Mouse (Mus musculus): ENCODE measurements around the gene Pabpc1l.
"Not testable (repeated sequence)": the region's sequence is repeated elsewhere in the genome, so short reads cannot be mapped to it uniquely, and the experiment has no call there.

Pabpc1l gene

DNA sequence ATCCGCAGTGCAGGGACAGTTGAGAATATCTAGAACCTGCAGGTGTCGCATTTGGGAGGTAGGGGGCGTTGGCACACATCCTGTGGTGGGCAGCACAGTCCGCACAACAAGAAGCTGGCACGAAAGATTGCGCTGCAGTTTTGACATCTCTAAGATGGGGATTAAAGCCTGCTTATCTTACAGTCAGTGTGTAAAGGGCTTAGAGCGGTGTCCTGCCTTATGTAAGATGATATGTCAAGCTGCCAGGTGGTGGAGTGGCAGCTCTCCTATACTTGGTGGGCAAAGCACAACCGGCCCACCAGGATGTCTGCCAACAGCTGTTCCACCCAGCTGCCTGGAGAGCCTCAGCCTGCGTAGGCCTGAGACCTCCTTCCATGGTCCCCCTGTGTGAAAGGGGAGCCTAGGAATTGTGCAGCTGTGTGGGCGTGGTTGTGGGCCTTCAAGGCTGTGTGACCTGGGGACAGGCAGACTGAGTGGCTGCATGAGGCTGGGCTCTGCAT is 11.3 kb downstream of the Pabpc1l start:
- DNase-seq (ENCODE audit: low spot score in 2 of 2), result no peak

DNA sequence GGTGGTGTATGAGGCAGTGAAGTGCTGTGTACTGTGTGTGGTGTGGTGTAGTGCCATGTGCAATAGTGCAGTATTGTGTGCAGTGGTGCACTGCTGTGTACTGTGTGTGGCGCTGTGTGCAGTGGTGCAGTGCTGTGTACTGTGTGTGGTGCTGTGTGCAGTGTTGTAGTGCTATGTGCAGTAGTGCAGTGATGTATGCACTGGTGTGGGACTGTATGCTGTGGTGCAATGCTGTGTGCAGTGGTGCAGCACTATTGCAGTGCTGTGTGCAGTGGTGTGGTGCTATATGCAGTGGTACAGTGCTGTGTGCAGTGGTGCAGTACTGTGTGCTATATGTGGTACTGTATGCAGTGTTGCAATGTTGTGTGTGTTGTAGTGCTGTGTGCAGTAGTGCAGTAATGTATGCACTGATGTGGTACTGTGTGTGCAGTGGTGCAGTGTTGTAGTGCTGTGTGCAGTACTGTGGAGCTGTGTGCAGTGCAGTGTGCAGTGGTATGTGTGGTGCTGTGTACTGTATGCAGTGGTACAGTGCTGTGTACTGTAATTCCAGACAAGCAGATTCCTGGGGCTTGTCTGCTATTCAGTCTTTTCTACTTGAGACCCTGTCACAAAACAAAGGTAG is 13.3 kb downstream of the Pabpc1l start:
- DNase-seq (ENCODE audit: low spot score in 2 of 2), result no peak

DNA sequence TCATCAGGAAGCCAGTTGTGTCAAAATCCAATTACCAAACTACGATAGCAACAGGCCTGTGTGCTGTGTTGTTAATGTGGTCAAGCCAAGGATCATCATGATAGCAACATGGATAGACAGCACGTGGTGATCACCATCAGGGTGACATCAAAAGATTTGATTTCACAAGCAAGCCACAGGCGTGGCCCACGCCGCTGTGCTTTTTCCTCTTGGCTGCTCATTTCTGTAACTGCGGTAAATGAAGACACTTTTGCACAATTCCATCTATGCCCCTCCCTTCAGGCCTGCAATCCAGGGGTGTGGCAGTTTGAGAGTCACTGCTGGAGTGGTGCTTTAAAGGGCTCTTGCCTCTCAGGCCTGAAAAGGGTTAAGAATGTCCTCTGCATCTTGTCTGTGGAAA is 15.7 kb downstream of the Pabpc1l start:
- DNase-seq (ENCODE audit: low spot score in 2 of 2), result no peak

DNA sequence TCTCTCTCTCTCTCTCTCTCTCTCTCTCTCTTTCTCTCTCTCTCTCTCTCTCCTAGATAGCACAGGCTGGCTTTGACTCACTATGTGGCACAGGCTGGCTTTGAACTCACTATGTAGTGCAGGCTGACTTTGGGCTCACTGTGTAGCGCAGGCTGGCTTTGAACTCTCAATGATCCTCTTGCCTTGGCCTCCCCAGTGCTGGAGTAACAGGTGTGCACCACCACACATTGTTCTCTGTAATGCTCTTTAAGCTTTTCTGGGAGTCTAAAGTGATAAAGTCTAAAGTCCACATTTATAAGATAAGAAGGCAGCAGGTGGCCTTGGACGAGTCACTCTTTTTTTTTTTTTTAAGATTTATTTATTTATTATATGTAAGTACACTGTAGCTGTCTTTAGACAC is 16.3 kb downstream of the Pabpc1l start:
- DNase-seq (ENCODE audit: low spot score in 2 of 2), result no peak

DNA sequence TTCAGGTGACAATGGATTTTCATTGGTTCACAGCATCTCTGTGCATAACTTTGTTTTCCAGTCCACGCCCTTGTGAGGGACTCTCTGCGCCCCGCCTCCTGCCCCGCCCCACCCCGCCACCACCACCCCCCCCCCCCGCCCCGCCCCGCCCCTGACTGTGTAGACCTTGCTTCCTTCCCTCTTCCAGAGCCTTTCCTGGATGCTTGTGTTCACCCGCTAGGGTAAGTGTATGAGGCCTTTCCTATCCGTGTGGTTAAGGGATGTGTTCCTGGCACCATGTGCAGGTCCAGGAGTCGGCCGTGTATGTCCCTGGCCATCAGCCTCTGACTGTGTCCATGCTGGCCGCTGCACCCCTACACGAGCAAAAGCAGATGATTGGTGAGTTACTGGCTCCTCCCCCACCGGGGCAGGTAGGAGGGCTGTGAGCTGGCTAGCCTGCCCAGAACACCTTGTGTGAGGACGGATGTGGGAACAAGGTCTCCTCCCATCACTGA is 22.0 kb downstream of the Pabpc1l start:
- peak in 1 of 2 experiments; percentile 34 for DNase-seq (ENCODE audit: low spot score in 2 of 2)

DNA sequence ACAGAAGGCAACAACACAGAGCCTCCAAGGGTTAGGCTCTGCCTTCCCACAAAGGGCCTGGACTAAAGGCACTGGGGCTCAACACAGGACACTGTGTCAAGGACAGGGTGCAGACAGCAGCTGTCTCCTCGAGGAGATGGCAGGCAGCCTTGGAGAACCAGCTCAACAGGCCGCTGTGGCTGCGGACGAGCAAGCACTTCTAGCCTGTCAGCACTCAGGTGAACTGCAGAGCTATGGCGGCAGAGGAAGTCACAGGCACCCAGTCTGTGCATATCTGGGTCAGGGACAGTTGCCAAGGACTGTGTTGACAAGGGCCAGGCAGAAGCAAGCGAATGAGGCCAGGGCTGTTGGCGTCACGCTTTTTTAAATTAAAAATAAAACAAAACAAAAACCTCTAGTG is 28.5 kb downstream of the Pabpc1l start:
- no peak for DNase-seq (ENCODE audit: low spot score in 2 of 2)

DNA sequence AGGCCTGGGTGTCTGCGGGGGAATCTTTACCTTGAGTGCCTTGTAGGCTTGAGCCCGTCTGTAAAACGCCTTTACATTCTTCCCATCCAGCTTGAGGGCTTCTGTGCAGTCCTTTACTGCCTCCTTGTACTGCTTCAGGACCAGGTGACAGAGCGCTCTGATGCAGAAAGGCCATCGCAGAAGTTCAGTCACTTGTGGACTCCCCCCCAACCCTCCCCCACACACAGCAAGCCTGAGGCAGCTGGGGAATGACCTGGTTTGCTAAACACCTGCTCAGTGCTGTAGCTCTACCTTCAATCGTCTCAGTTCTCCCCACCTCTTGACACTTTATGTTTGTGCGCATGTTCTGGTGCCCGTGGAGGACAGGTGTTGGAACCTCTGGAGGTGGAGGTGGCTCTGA is 29.4 kb downstream of the Pabpc1l start:
- no peak for DNase-seq (ENCODE audit: low spot score in 2 of 2)

DNA sequence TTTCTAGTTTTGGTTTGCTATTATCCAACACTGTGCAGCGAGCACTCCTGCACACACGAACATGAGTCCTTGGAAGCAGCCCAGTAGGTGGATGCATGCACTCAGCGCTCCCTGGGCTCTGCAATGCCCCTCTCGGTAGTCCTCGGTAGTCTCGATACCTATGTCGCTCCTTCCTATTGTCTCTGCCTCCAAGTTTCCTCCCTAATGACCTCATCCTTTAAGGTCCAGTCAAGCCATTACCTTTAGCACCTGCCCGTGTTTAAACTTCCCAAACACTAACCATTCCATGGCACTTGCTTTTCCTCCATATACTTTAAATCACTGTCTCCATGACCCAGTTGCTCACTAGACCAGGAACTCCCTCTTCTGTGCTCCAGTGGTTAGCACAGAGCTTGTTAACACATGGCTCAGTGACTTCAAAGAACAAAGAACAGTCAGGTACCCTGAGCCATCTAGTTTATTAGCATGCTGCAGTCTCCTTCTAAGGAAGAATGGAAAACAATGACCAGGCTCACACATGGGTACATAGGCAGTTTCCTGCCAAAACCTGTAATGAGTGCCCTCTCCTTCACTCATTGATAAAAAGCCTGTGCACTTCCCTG is 34.5 kb downstream of the Pabpc1l start:
- no peak for DNase-seq (ENCODE audit: low spot score in 2 of 2)

DNA sequence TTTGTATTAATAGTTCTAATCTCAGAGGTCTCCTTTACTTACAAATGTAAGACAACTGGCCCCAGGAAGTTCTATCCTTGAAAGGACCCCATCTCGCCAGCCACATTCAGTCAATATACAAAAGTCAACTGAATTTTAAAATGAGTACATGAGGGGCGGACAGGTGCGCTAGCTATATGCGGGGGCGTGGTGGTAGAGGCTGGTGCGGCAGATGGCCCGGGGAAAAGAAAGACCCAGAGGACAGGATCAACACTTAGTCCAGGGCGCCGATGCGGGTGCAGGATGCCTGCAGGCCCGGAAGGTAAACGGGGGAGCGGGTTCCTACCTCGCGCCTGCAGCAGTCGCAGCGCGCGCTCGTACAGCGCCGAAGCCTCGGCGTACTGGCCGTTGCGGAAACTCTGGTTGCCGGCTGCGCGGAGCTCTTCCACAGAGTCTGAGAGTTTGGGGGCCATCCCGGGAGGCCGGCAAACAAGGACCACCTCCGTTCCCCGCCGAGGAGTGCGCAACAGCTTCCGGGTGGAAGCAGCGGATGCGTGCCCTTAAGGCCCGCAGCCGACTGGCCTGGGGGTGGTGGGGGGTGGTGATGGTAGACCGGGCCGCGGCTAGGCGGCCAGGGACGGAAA is 45.0 kb downstream of the Pabpc1l start, which contains the start of gene Stk4:
TSS of gene Stk4 (plus strand) at position 181 of the 623 bp plus-strand sequence.
- DNase-seq (ENCODE audit: low spot score in 2 of 2), result no peak

DNA sequence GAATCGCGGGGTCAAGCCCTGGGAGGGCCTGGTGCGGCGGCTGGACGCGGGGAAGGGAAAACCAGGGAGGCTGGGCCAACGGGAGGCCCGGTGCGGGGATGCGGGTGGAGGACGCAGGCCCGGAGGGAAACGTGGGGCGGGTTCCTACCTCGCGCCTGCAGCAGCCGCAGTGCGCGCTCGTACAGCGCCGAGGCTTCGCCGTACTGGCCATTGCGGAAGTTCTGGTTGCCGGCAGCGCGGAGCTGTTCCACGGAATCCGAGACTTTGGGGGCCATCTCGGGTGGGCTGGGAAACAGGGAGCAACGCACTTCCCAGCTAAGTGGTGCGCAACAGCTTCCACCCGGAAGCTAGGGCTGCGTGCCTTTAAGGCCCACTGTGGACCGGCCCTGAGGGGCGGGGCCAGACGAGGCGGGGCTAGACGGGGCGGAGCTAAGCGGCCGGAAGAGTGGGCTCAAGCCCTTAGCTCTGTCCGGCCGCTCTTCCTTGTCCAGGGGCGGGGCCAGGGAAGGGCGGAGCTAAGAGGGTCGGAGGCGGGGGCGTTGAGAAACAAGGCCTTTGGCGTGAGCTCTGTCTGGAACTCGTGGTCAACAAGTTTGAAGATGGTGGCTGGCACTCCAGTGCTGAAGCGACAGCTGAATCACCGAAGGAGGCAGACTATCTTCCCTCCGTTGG is 45.7 kb downstream of the Pabpc1l start, which contains the start of gene Tomm34:
TSS of gene Tomm34 (minus strand) at position 405 of the 672 bp plus-strand sequence.
- DNase-seq (ENCODE audit: low spot score in 2 of 2), result peak; percentile 94 to 97

DNA sequence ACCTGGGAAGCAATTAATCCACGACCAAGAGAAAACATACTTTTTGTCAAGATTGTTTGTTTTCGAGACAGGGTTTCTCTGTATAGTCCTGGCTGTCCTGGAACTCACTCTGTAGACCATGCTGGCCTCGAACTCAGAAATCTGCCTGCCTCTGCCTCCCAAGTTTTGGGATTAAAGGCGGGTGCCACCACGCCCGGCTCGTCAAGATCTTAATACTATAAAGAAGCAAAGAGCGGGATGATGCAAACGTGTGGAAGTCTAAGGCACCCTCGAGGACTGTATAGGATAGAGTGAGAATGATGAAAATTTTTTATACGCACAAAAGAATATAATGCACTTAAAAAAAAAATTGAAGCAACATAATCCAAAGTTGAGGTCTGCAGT is 46.2 kb downstream of the Pabpc1l start:
- DNase-seq (ENCODE audit: low spot score in 2 of 2), result not testable (repeated sequence)

DNA sequence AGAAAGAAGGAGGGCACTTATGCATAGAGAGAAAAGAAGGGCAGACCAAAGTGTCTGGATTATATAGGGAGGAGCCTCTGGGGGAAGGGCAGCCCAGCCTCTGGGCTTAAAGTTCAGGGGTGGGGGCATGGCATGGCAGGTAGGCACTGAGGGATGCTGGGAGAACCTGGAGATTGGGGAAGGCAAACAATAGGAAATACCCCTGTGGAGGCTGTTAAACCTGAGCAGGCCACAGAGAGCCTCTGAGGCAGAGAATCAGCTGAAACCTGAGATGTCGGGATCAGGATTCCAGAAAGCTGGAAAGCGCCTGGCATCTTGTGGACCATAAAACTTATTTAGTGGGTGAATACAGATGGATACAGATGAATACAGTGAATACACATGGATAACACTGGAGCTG is 46.9 kb downstream of the Pabpc1l start:
- DNase-seq (ENCODE audit: low spot score in 2 of 2), result no peak

DNA sequence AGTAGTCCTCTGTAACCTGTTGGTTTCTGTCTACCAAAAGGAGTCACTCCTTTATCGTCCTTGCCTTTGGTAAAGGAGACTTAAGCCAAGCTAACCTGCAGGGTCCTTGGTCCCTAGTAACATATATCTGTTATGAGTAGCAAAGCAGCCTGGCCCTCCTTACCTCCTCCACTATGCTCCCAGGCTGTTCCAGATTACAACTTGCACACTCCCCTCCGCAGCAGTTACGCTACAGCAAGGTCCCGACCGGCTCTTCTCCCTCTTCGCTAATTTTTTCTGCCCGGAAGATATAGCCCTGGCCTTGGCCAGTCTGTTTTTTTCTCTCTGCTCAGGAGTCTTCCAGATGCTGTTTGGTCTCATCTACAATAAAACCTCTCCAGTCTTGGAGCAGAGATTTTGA is 47.9 kb downstream of the Pabpc1l start:
- DNase-seq (ENCODE audit: low spot score in 2 of 2), result no peak

DNA sequence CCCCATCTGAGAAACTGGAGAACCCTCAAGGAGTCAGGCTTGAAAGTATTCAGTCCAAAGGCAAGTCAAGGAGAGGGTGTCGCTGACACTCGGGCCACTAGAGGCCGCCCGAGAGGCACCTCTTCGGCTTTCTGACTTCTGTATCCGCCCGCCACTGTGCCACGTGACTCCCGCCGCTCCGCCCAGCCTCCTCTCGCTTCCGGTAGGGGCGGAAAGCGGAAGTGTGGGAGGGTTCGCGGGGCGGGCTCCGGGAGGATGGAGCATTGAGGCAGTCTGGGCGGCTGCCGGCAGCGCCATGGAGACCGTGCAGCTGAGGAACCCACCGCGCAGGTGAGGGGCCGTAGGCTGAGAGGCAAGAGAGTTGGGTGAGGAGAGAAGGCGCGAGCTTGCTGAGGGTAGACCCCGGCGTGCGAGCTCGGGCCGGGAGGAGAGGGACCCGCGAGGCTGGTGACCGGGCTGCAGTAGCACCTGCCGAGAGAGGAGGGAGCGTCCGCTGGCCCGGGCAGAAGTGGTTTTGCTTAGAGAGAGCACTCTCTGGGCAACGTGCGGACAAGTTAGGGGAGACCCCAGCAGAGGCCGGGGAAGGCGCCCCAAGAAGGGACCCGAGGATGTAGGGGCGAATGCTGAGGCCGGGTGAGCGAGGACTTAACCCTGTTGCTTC is 48.8 kb downstream of the Pabpc1l start:
- DNase-seq (ENCODE audit: low spot score in 2 of 2), result peak; percentile 96 to 97

DNA sequence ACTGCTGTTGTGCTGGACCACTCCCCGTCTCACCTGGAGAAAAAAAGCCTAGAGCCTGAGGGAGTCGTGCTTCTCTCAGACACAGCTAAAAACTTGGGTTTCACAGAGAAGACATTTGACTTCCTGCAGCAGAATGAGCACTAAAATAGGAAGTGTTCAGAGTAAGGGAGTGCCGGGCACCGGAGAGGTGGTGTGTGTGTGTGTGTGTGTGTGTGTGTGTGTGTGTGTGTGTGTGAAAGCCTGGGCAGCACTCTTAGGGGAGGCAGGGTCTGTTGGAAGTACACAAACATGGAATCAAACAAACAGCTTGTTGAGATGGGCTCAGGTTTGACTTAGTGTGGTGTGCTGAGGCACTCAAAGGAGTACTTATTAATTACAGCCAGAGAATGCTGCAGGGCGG is 49.8 kb downstream of the Pabpc1l start:
- no peak for DNase-seq (ENCODE audit: low spot score in 2 of 2)

DNA sequence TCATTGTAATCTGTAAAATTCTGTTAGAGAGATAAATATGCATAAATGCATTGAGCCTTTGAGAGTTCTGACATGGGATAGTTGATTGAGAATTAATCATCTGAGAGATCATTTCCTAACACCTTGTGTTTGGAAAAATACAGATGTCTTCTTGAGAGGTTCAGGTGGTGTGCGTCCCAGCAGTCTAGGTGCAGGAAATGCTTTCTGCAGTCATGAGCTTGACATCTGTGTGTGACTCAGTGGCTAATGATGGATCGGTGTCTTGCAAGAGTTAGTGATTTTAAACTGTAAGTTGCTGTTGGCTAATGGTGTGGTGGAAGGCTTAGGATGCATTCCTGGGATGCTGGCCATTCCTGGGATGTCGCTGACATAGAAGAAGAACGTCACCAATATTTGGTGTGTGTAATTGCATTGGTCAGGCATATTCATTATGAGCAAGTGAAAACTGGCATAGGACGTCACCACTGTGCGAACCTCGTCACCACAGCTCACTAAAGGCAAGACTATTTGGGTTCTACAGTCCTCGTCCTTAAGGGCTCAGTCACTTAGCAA is 51.7 kb downstream of the Pabpc1l start:
- no peak for DNase-seq (ENCODE audit: low spot score in 2 of 2)

DNA sequence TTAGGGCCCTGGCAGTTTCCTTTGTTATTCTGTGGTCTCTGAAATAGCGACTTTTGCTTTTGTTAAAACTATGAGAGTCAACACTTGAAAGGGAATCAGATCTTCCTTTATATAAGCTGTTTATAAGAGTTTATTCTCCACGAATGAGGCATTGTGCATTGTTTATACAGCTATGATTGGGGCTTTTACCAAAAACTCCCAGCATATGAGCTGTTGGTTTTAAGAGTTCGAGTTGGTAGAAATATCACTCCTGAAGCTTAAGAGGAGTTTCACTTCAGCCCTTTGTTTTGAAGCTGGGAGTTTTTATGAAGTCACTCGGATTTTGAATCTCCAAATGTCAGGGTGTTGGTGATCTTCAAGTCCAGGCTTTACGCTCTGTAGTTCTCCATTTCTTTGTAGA is 52.6 kb downstream of the Pabpc1l start:
- no peak for DNase-seq (ENCODE audit: low spot score in 2 of 2)

DNA sequence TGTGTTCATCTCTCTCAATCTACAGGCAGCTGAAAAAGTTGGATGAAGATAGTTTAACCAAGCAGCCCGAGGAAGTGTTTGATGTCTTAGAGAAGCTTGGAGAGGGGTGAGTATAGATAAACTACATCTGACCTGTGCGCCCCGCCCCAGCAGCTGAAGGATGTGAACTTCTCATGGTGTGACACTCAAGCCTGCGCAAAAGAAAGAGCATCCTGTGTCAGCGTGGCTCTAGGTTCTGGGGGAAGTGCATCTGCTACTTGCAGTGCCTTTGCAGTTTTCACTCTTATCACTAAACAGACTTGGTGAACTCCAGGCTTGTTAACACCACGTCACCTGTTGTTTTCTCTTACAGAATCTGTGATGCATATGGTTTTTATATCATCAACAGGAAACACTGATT is 54.2 kb downstream of the Pabpc1l start:
- no peak for DNase-seq (ENCODE audit: low spot score in 2 of 2)

DNA sequence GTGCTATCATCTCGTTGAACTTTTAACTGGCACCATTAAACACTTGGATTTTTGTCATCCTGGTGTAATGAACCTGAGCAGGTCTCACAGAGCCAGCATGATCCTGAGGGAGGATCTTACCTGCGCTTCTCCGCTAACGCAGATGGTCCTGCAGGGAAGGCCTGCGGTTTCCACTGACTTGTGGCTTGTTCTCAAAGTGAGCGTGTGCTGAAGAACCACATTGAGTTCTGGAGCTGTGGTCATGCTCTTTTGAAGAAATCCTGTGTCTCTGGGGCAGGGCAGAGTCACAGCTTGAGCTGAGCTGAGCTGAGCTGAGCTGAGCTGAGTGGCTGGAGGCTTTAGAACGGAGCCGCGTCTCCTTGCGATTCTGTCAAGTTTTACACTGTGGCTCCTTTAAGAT is 56.3 kb downstream of the Pabpc1l start:
- DNase-seq (ENCODE audit: low spot score in 2 of 2), result no peak

DNA sequence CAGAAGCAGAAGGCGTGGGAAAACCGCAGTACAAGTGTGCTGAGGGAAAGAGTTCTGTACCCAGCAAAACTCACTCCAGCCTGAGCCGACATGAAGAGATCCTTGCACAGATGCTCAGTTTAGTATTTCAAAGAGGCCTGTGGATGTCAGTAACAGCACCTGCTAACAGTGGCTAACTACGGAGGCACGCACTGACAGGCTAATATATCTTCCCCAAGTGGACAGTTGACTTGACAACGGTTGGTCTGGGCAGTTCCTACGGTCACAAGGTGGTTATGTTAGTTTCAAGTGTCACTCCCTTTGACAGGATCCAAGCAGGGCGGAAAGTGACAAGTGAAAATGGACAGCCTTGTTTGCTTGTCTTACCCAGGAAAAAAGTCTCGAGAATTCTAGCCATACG is 56.9 kb downstream of the Pabpc1l start:
- DNase-seq (ENCODE audit: low spot score in 2 of 2), result no peak

DNA sequence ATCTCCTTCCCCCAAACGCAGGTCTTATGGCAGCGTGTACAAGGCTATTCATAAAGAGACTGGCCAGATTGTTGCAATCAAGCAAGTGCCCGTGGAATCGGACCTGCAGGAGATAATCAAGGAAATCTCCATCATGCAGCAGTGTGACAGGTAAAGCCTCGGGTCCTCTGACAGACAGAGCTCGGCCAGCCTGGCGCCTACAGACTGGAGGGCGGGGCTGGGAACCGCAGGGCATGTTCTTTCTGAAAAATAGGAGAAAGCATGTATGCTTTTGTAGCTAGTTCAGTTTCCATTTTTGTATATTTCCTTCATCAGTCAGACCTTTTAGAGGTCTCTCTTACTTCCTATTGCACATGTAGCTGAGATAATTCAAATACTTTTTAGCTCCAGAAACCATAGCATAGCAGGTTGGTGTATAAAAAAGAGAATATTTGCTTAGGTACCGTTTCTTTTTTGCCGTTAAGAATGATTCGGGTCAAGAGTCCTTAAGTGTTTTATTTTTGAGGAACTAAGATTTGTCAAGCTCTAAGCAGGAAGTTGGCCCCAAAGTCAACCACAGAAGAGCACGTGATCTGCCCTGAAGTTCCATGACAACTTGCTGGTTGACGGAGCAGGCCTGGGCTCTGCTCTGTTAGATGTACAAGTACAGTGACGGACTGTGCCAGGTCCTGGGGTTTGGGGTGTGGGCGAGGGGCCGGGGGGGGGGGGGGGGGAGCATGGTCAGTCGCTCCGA is 58.5 kb downstream of the Pabpc1l start:
- no peak for DNase-seq (ENCODE audit: low spot score in 2 of 2)
